Mouse (Mus musculus) intestine, embryonic 15.5 days (tissue): Measurements from ENCODE around the gene Krt7. TPM values are rescaled to one million over a fixed set of nuclear protein-coding genes. Genes with fewer than 3 reads are reported as not detected.
A peak's percentile ranks its signal among the peaks of the same experiment; 100 is the strongest.

Source experiments
- ATAC-seq: fragments of 200-750 bp; cut with Nextera tagmentation; 2 replicates; pipeline ENCODE4 v1.8.0; 2017; ENCODE audit warnings: moderate TSS enrichment, moderate library complexity
- H3K27ac ChIP-seq: fragments of 300-500 bp; sonication (generic); 2 replicates; pipeline ENCODE4 v1.5.1; 2015; ENCODE audit warnings: mild to moderate bottlenecking, inconsistent platforms
- H3K27me3 ChIP-seq: fragments of 300-500 bp; sonication (generic); replicated peaks from 2 replicates; pipeline ENCODE4 v1.6.1; 2015; ENCODE audit warnings: inconsistent platforms
- H3K36me3 ChIP-seq: fragments of 300-500 bp; sonication (generic); 2 replicates; pipeline ENCODE4 v1.6.1; 2015; ENCODE audit warnings: inconsistent platforms
- H3K4me1 ChIP-seq: fragments of 300-500 bp; sonication (generic); replicated peaks from 2 replicates; pipeline ENCODE4 v1.6.1; 2015; ENCODE audit warnings: inconsistent platforms
- H3K4me2 ChIP-seq: fragments of 300-500 bp; sonication (generic); replicated peaks from 2 replicates; pipeline ENCODE4 v1.6.1; 2015; ENCODE audit warnings: mild to moderate bottlenecking, inconsistent platforms
- H3K4me3 ChIP-seq: fragments of 300-500 bp; sonication (generic); replicated peaks from 2 replicates; pipeline ENCODE4 v1.5.1; 2015; ENCODE audit warnings: inconsistent platforms
- H3K9ac ChIP-seq: fragments of 300-500 bp; sonication (generic); 2 replicates; pipeline ENCODE4 v1.6.1; 2015; ENCODE audit warnings: inconsistent platforms
- H3K9me3 ChIP-seq: fragments of 300-500 bp; sonication (generic); 2 replicates; pipeline ENCODE4 v1.6.1; 2016; ENCODE audit warnings: inconsistent platforms
- WGBS: fragments of 180-500 bp; shearing (Covaris S2); methylation state at CpG from one replicate; pipeline ENCODE4 v1.1.7; 2015; 5-methylcytosine and 5-hydroxymethylcytosine counted together
- polyA plus RNA-seq: library from polyadenylated mRNA; unstranded; fragments of >200 nt; fragmentation: Nextera tagmentation; extraction: Ambion mirVana; gene quantifications from 2 replicates; pipeline ENCODE4 v1.2.1, GENCODE M21; 2015

Krt7 gene
- polyA plus RNA-seq, 1 experiment from 2014 or later, result 137 TPM

DNA sequence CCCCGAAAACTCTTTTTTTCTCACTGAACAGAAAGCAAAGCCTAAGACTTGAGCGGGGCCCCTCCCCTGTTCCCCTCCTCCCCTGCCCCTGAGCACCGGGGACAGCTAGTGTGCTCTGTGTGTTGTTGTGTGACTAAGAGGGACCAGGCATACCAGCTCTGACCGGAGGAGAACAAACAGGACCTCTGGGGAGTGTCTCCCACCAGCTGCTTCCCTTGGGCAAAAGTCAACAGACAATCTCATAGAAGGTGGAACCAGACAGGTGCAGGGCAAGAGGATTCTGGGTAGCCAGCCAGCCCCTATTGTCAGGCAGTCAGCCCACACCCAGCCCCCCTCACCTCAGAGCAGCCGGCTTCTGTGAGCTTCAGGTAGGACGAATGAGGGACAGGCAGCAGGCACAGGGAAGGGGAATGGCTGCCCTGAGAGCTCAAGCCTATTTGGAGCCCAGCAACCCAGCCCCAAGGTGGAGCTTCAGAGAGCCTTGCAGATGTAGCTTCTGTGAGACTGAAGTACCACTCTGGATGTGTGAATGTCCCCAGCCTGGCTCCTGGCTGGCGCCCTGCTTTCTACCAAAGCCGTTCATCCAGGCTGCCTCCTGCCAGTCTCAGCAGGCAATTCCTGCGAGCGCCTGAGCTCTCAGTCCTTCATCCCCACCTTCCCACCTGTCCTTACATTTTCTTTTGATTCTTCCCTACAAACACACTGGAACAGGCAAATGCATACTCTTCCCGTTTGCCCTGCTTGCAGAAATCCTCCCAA is 4.1 kb downstream of the Krt7 start:
- H3K9me3 ChIP-seq, result no peaks in the 10 kb centered on the region
- H3K4me2 ChIP-seq, result peak overlapping the region; percentile 61
- ATAC-seq, result peak; percentile 57
- no peaks in the 10 kb centered on the region; the same call in 1 of the 2 replicates for H3K27me3 ChIP-seq
- H3K36me3 ChIP-seq, result no peaks in the 10 kb centered on the region
- no peak overlapping the region for H3K4me3 ChIP-seq
- H3K4me1 ChIP-seq, result peaks cover 19% of the 10 kb centered on the region
- H3K27ac ChIP-seq, result 0 out of 2 replicates have a peak overlapping the region, but pooled peaks have one; percentile 20
- WGBS, result 36% methylated on average over 11 of the region's 11 CpGs
- no peak overlapping the region for H3K9ac ChIP-seq

- 72% methylated on average over 4 of the region's 4 CpGs for WGBS
- ATAC-seq, result no peak
- Histone ChIP-seq H3K27ac (no peak overlapping the region), H3K9me3 (no peaks in the 10 kb centered on the region), H3K36me3 (no peaks in the 10 kb centered on the region), H3K4me2 (no peak overlapping the region), H3K27me3 (no peaks in the 10 kb centered on the region), H3K9ac (no peak overlapping the region), H3K4me1 (peaks cover 11% of the 10 kb centered on the region), H3K4me3 (no peak overlapping the region)
Measured at GRCm38 (mm10) chr15:101418950-101419349, 8.1 kb downstream of the Krt7 start.

- Histone ChIP-seq H3K27me3 (no peaks in the 10 kb centered on the region), H3K36me3 (no peaks in the 10 kb centered on the region), H3K27ac (no peak overlapping the region), H3K4me2 (no peak overlapping the region), H3K9ac (no peak overlapping the region), H3K4me1 (peaks cover 5% of the 10 kb centered on the region; the same call in 1 of the 2 replicates), H3K4me3 (no peak overlapping the region), H3K9me3 (no peaks in the 10 kb centered on the region)
- WGBS, result 48% methylated on average over 6 of the region's 6 CpGs
- ATAC-seq, result no peak
Measured at GRCm38 (mm10) chr15:101420903-101421302, 10.1 kb downstream of the Krt7 start.

GRCm38 (mm10) chr15:101424914-101425313 is 14.1 kb downstream of the Krt7 start:
- Histone ChIP-seq H3K9ac (no peak overlapping the region), H3K4me3 (no peak overlapping the region), H3K4me2 (no peak overlapping the region), H3K4me1 (peaks cover 5% of the 10 kb centered on the region; the same call in 1 of the 2 replicates), H3K36me3 (no peaks in the 10 kb centered on the region), H3K9me3 (no peaks in the 10 kb centered on the region), H3K27me3 (no peaks in the 10 kb centered on the region), H3K27ac (no peak overlapping the region)
- 26% methylated on average over 5 of the region's 5 CpGs for WGBS
- no peak for ATAC-seq

GRCm38 (mm10) chr15:101436611-101437010 is 25.8 kb downstream of the Krt7 start:
- Histone ChIP-seq H3K27ac (no peak overlapping the region), H3K9ac (no peak overlapping the region), H3K9me3 (no peaks in the 10 kb centered on the region), H3K4me1 (peaks cover 5% of the 10 kb centered on the region), H3K27me3 (peaks cover 23% of the 10 kb centered on the region), H3K4me2 (no peak overlapping the region), H3K4me3 (no peak overlapping the region), H3K36me3 (no peaks in the 10 kb centered on the region)
- ATAC-seq, result no peak; the same call in 1 of the 2 replicates
- WGBS, result 78% methylated on average over 7 of the region's 7 CpGs

GRCm38 (mm10) chr15:101438555-101438954 is 27.7 kb downstream of the Krt7 start, which contains the start of gene Krt87:
Gene Krt87 (minus strand): TSS chr15:101438804.
- ATAC-seq, result no peak
- peak within 1 kb of the TSS; percentile 12 for H3K4me3 ChIP-seq

GRCm38 (mm10) chr15:101440837-101441236 is 30.0 kb downstream of the Krt7 start:
- no peak overlapping the region for H3K27ac ChIP-seq
- 76% methylated on average over 4 of the region's 4 CpGs for WGBS

More at GRCm38 (mm10) chr15:101438555-101438954, 27.7 kb downstream of the Krt7 start, which contains the start of gene Krt87:
- 4% methylated on average over 34 of the region's 34 CpGs for WGBS
- Histone ChIP-seq H3K27me3 (peaks cover 23% of the 10 kb centered on the region), H3K9ac (no peak within 1 kb of the TSS), H3K9me3 (no peaks in the 10 kb centered on the region), H3K4me2 (peak within 1 kb of the TSS; percentile 56), H3K4me1 (peaks cover 5% of the 10 kb centered on the region), H3K36me3 (no peaks in the 10 kb centered on the region), H3K27ac (no peak within 1 kb of the TSS)

GRCm38 (mm10) chr15:101446572-101446971 is 35.7 kb downstream of the Krt7 start:
- no peak overlapping the region for H3K4me3 ChIP-seq
- no peak overlapping the region for H3K27ac ChIP-seq
- ATAC-seq, result no peak
- no peak overlapping the region for H3K9ac ChIP-seq
- 74% methylated on average over 11 of the region's 11 CpGs for WGBS
- no peaks in the 10 kb centered on the region for H3K9me3 ChIP-seq
- H3K4me1 ChIP-seq, result no peaks in the 10 kb centered on the region
- H3K4me2 ChIP-seq, result no peak overlapping the region
- H3K36me3 ChIP-seq, result no peaks in the 10 kb centered on the region
- H3K27me3 ChIP-seq, result no peaks in the 10 kb centered on the region

More at GRCm38 (mm10) chr15:101440837-101441236, 30.0 kb downstream of the Krt7 start:
- Histone ChIP-seq H3K9me3 (no peaks in the 10 kb centered on the region), H3K36me3 (no peaks in the 10 kb centered on the region), H3K4me3 (no peak overlapping the region), H3K4me1 (peaks cover 5% of the 10 kb centered on the region), H3K9ac (no peak overlapping the region), H3K27me3 (peaks cover 23% of the 10 kb centered on the region), H3K4me2 (no peak overlapping the region)
- no peak for ATAC-seq

- no peak within 1 kb of the TSS for H3K4me2 ChIP-seq
- ATAC-seq, result no peak
- H3K9me3 ChIP-seq, result no peaks in the 10 kb centered on the region
- 75% methylated on average over 2 of the region's 2 CpGs for WGBS
- no peaks in the 10 kb centered on the region for H3K4me1 ChIP-seq
- H3K4me3 ChIP-seq, result no peak within 1 kb of the TSS
- H3K27me3 ChIP-seq, result no peaks in the 10 kb centered on the region
- H3K27ac ChIP-seq, result no peak within 1 kb of the TSS
- no peak within 1 kb of the TSS for H3K9ac ChIP-seq
- no peaks in the 10 kb centered on the region for H3K36me3 ChIP-seq
Measured at GRCm38 (mm10) chr15:101447444-101447843, 36.6 kb downstream of the Krt7 start, which contains the start of gene Krt88. Gene Krt88 (plus strand): TSS chr15:101447744.

DNA sequence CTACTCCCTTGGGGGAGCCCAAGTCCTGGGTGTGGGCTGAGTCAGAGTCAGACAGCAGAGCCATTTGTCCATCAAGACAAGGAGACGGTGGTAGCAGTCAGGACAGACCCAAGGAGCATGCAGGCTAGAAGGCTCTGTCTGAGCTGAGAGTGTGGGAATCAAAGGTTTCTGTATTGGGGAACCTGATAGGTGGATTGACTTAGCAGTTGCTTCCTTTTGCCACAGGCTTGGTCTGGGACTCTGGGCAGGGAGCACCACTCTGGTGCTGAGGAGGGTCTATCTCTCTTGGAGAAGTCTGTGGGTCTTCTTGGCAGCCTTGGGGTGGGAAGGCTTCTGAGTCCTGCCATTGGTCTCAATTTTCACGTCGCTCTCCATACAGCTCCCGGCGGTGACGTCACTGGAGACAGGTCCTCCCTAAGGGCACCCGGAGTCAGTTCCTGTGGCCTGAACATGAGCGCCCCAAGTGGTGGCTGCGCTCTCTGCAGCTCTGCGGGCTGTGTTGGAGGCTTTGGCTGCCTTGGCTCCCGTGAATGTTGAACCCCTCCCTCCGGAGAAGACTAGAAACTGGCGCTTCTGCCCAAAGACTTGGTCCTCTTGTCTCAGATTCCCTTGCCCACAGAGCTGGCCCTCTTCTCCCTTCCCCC is 42.4 kb downstream of the Krt7 start:
- Histone ChIP-seq H3K9ac (no peak overlapping the region), H3K4me2 (peak overlapping the region; percentile 40), H3K36me3 (no peaks in the 10 kb centered on the region), H3K27ac (no peak overlapping the region), H3K4me3 (no peak overlapping the region), H3K9me3 (no peaks in the 10 kb centered on the region), H3K4me1 (no peaks in the 10 kb centered on the region), H3K27me3 (no peaks in the 10 kb centered on the region)
- peak; percentile 83 for ATAC-seq
- 7% methylated on average over 13 of the region's 13 CpGs for WGBS

DNA sequence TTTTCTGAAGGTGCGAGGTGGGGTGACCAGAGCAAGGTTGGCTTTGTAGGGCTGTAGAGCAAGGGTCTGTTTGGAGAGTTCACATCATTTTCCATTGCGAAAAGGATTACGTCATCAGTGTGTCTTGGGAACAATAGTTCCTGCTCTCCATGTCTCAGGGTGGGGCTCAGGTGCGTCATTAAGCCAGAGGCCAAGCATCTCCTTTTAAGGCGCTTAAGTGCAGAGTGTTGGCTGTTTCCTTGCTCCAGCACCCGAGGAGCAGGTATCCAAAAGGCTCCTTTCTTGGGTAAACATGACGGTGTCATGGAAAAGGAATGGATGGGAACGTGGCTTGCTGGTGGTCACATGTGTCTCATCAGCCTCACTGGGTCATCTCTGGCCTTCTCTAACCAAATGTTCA is 43.9 kb downstream of the Krt7 start:
- Histone ChIP-seq H3K4me2 (no peak overlapping the region), H3K9ac (no peak overlapping the region), H3K4me3 (no peak overlapping the region), H3K9me3 (no peaks in the 10 kb centered on the region), H3K27ac (no peak overlapping the region), H3K36me3 (no peaks in the 10 kb centered on the region), H3K4me1 (no peaks in the 10 kb centered on the region), H3K27me3 (no peaks in the 10 kb centered on the region)
- 75% methylated on average over 8 of the region's 8 CpGs for WGBS
- 0 out of 2 replicates have a peak, but pooled peaks have one; percentile 47 for ATAC-seq

- Histone ChIP-seq H3K27me3 (no peaks in the 10 kb centered on the region), H3K27ac (no peak overlapping the region), H3K4me1 (no peaks in the 10 kb centered on the region), H3K4me2 (no peak overlapping the region), H3K36me3 (no peaks in the 10 kb centered on the region), H3K9ac (no peak overlapping the region), H3K9me3 (no peaks in the 10 kb centered on the region), H3K4me3 (no peak overlapping the region)
- WGBS, result 79% methylated on average over 2 of the region's 2 CpGs
- ATAC-seq, result no peak
Measured at GRCm38 (mm10) chr15:101455292-101455691, 44.4 kb downstream of the Krt7 start.
